Mouse (Mus musculus) heart, postnatal 4 days (tissue): ENCODE results near the gene Flot1. TPM values are rescaled to one million over a fixed set of nuclear protein-coding genes. Genes with fewer than 3 reads are reported as not detected.
"Not testable (repeated sequence)": the region's sequence is repeated elsewhere in the genome, so short reads cannot be mapped to it uniquely, and the experiment has no call there.

Experiments
- DNase-seq: peaks from one replicate; pipeline ENCODE4 v3.0.0; 2021
- total RNA-seq, 2 experiments: library from RNA; stranded (reverse); gene quantifications; 2 replicates each; pipeline ENCODE4 v1.2.3; 2021

The Flot1 gene
- total RNA-seq, 2 experiments from 2014 or later, result 97.8 to 105 TPM

DNA sequence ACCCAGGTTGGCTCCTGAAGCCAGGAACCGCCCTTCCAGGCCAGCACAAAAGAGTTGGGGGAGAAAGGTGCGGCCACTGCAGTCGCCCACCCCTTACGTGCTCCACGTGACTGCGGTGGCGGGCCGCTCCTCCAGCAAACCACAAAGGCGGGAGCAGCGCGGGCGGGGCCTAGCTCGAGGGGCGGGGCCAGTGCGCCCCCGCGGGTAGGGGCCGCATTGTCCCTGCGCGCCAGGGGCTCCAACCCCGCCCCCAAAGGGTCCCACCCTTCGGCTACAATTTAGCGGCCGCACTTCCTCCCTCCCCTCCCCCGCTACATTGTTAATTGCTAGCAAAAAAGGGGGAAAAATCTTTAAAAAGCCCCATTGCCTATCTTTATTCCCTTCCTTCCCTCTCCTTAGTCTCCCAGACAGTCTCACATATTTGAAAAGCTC lies 14.0 kb downstream of the Flot1 start:
- peak; percentile 95 for DNase-seq

DNA sequence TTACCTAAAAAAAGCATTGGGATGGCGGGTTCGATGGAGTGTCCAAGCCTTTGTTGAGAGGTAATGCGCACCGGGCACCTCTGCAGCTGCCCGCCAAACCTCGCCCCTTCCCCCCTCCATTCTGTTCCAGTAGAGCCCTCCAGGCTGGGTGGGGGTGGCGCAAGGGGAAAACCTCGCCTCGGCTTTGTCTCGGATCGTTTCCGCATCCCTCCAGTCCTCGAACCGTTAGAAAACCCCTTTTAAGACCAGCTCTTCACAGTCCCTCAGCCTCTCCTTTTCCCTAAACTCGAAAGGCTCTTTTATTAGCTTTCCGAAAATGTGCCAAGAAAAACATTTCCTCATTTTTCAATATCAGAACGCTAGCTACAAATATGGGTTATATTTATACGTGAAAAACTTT lies 14.5 kb downstream of the Flot1 start:
- DNase-seq, result peak; percentile 73

DNA sequence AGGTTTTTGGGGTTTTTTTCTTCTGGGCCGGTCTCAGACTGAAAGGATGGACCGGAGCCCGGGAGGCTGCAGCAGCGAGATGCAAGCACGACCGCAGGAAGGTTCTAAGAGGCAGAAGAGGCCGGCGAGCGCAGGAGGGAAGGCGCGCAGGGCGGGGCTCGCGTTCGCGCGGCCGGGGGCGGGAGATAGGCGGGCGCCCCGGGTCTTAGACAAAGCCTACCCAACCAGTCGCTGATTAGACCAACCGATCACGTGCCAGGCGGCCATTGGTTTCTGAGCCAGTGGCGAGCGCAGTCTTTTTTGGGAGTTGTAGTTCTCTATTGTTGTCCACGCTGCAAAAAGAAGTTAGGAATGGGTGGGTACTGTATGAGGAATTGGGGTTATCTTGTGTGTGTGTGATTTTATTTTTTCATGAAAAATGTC lies 15.1 kb downstream of the Flot1 start, which contains the start of gene Tubb5:
Gene Tubb5, minus strand, starts transcription at position 185 of the 423 bp plus-strand sequence.
- DNase-seq, result peak; percentile 97

DNA sequence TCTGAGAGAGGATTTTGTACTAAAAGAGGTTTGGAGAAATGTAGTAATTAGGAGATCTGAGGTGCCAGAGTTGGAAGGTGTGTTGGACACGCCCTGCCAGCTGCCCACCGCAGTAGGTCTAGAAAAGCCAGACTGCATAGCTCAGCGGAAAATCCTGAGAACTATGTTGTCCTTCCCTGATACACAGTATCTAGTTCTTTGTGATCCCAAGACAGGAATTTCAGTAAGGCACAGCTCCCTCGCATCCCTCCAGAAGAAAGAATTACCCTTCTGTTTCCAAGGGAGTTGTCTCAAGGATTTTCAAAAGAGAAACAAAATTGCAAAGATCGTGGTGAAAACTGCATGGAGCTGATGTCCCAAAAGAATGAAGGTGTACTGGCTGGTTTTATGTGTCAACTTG lies 15.5 kb downstream of the Flot1 start:
- no peak for DNase-seq

DNA sequence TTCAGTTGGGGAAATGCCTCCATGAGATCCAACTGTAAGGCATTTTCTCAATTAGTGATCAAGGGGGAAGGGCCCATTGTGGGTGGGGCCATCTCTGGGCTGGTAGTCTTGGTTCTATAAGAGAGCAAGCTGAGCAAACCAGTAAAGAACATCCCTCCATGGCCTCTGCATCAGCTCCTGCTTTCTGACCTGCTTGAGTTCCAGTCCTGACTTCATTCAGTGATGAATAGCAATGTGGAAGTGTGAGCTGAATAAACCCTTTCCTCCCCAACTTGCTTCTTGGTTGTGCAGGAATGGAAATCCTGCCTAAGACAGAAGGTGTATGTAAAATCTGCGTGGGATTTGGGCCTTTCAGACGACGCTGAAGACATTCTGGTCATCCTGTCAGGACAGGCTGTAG lies 16.0 kb downstream of the Flot1 start:
- not testable (repeated sequence) for DNase-seq

DNA sequence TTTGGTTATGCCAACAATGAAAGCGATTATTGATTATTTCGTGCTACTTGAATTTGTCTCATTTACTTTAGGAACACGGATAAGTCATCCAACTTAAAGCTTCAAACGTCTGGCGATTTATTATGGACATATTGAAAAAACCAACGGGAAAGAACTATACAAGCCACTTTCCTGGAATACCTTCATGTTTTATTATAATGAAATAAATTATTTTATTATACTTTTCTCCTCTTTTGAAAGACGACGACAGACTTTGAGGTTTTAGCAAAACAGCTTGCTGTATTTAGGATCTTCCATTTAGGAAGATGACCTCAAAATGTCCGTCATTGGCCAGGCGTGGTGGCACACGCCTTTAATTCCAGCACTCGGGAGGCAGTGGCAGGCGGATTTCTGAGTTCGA lies 17.5 kb downstream of the Flot1 start:
- no peak for DNase-seq

DNA sequence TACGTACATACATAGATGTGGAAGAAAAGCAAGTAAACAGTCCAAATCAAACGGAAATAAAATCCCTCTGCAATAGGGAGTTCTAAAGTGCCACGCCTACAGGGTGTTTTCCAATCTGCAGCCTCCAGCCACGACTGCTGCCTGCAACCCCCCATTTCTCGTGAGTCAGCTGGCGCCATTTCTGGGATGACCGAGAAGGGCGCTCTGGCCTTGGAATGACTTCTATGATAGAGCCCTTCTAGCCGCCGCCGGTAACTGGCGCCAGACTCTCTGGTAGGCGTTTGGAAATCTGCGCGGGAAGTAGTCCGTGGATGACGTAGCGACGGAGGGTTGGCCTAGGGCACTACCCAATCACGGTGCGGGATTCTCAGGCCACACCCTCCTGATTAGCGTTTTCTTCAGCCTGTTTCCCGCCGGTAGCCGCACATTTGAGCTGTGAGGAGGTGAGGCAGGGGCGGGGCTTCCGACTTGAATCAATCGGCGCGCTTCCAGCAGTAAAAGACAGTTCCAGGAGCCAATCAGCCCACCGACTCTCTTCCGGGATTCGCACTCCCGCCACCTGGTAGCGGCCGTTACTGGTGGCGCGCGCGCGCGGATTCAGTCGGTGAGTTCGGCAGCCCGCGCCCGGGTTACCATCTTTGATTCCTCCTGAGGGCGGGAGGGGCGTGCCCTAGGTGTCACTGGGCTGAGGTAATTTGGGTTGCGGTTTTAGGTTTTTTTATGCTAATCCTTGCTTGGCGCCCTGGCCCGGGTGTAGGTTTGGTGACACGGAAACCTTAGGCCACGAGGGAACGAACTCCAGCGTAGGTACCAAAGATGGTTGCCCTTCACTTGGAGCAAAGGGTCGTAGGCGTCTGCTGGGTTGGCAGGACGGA lies 18.3 kb downstream of the Flot1 start, which contains the start of gene Mdc1:
Gene Mdc1, plus strand, starts transcription at position 440 of the 875 bp plus-strand sequence.
- DNase-seq, result peak; percentile 99

DNA sequence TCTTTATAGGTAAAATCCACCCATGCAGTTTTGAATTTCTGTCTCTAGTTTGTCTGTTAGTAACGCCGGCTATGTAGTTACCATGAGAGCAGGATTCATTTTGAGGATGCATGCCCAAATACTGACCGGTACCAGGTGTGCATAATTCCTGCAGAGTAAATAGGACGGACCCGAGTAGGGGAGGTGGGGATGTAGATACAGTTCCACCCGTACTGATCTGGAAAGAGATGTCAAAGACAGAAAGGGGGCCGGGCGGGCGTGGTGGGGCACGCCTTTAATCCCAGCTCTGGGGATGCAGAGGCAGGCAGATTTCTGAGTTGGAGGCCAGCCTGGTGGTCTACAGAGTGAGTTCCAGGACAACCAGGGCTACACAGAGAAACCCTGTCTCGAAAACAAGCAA lies 19.0 kb downstream of the Flot1 start:
- no peak for DNase-seq

DNA sequence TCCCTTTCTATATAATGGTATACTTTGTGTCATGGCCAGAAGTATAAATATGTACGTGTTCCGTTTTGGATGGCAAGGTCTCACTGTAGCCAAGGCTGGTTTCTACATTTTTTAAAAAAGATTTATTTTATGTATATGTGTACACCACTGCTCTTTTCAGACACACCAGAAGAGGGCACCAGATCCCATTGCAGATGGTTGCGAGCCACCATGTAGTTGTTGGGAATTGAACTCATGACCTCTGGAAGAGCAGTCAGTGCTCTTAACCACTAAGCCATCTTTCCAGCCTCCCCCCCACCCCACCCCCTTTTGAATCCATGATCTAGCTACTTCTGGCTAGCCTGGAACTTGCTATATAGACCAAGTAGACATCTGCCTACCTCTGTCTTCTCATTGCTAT lies 20.5 kb downstream of the Flot1 start:
- DNase-seq, result no peak

DNA sequence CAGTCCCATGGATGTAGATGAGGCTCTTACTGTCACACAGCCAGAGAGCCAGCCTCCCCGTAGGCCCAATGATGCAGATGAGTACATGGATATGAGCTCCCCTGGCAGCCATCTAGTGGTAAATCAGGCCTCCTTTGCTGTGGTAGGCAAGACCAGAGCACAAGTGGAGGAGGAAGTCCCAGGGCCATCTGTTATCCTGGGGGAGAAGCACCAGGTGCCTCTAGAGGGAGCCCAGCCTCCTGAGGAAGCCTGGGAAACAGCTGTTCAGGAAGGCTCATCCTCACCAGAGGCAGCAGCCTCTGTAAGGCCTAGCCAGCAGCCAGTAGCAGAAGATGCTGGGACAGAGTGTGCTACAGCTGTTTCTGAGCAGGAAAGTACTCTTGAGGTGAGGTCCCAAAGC lies 25.1 kb downstream of the Flot1 start:
- peak; percentile 28 for DNase-seq

DNA sequence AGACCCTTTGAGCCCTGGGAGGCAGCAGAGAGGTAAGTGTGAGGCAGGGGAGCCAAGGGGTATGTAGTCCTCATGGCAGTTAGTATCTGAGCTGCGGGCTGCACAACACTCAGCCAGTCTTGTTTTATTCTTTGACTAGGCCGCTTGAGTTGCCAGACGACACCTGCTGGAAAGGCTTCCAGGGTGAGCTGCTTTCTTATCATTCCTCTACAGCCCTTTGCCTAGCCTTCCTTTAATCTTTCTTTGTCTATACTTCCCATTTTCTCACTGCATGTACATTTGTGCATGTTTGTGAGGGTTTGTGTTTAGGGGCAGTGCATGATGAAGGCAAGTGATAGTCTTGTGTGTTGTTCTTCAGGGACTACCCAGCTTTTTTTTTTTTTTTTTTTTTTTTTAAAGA lies 27.9 kb downstream of the Flot1 start:
- no peak for DNase-seq

DNA sequence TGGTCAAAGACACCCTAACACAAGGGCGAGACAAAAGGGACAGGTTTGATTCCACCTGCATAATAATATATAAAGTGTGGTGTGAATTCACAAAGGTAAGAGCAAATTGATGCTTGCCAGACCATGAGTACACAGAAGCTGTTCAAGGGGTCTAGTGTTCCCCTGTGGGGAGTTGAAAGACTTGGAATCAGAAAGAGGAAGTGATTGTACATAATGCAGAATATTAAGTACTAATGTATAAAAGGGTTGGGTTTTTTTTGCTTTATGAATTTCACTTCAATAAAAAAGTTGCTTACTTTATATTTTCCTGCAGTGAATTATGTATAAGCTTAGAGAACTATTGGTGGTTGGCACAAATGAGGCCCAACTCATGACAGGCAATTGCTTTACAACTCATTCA lies 36.3 kb downstream of the Flot1 start:
- DNase-seq, result no peak

DNA sequence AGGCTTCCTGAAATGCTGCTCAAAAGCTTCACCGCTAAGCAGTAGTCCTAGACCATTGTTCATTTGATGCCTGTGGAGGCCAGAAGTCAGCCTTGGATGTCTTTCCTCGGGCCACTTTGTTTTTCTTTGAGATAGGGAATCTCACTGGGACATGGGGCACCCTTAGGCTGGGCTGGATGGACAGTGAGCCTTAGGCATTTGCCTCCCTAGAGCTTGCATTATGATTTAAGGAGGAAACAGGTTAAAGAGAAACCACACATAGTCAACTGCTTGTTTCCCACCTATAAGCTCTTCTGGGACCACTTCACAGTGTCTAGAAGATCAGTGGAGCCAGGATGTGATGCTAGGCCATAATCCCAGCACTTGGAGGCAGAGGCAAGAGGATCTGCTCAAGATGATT lies 36.8 kb downstream of the Flot1 start:
- no peak for DNase-seq

DNA sequence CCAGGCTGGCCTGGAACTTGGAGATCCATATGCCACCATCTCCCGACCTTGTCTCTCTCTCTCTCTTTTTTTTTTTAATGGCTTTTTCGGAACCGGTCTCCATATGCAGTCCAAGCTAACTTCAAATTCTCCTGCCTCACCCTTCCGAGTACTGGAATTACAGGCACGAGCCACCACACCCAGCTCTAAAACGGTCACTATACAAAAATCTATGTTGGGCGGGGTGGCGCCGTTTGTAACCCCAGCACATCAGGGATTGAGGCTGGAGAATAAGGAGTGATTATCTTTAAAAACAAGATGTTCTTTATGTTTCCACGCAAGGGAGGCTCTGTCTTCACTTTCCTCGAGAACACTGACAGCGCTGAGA lies 37.8 kb downstream of the Flot1 start:
- DNase-seq, result no peak

DNA sequence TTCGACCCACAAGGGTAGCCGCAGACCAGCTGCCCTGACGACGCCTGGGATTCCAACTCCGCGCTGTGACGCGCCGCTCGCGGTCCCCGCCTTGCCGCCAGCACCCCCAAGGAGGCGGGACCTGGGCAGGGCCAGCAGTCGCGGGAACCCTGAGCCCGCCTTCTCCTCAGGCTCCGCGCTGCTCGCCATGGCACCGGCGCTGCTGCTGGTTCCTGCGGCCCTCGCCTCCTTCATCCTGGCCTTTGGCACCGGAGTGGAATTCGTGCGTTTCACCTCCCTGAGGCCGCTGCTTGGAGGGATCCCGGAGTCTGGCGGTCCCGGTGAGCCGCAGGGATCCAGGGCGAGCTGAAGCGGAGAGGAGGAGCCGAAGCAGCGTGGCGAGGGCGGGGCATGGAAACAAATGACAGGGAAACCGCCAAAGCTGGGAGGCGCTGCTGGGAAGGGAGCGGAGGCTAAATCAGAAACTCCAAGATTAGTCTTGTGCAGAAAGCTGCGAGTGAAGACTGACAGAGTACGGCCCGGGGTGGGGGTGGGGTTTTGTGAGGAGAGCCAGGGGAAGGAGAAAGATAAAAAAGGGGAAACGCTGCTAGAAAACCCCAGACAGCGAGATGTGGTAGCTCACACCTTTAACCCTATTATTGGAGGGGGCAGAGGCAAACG lies 38.3 kb downstream of the Flot1 start, which contains the start of gene Nrm:
Gene Nrm, plus strand, starts transcription at position 121 of the 660 bp plus-strand sequence.
- peak; percentile 92 for DNase-seq

DNA sequence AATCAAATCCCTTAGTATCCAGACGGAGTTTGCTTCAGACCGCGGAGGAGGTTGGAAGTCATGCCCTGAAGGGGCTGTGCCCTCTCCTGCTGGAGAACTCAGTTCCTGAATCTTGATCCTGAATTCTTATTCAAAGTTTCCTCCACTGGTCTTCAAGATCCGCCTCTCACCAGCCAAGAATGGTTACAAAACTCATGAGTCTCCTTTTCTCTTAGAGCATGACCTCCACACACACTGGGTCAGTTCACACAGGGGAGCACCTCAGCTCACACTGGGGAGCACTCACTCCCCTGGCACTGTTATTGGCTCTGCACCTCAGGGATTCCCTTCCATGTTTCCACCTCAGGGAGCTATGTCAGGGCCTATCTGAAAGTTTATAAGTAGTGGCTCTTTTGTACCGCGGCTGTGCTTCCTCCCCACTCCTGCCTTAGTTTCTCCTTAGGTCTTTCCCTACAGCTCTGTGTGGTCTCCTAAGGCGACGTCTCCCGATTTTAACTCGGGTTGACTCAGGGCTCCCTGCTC lies 41.9 kb downstream of the Flot1 start:
- DNase-seq, result no peak

DNA sequence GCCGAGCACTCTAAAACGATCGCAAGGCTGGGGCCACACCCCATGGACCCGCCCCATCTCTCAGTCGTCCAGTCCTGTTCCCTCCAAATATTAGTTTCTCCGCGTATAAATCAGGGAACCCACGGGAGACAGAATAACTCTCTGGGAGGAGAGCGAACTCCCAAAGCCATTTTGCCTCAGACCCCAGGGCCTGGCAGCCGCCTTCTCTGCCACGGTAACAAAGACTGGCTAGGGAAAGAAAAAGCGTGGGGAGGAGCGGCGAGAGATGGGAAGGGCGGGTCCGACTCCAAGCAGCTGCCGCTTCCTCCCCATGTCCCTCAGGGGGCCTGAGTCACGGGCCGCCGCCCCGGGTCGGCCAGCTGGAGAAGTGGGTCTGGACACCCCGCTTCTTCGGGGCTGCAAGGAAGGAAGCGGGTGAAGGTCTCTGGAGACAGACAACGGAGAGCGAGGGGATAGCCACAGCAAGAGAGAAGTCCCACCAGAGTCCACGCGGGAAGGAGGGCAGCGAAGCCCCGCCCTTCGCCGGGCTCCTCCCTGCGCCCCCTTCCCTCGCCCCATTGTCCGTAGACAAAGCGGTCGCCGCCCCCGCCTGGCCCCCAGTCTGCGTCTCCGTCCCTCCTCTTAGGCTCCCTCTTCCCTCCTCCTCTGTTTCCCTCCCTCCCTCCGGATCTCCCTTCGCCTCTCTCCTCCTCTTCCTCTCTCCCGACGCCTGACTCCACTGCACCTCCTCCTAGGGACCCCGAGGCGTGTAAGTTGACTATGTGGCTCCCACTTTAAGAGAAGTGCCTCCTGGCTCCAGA lies 42.7 kb downstream of the Flot1 start, which contains the start of gene Ppp1r18:
Gene Ppp1r18, plus strand, starts transcription at position 113 of the 800 bp plus-strand sequence.
- DNase-seq, result peak; percentile 88

DNA sequence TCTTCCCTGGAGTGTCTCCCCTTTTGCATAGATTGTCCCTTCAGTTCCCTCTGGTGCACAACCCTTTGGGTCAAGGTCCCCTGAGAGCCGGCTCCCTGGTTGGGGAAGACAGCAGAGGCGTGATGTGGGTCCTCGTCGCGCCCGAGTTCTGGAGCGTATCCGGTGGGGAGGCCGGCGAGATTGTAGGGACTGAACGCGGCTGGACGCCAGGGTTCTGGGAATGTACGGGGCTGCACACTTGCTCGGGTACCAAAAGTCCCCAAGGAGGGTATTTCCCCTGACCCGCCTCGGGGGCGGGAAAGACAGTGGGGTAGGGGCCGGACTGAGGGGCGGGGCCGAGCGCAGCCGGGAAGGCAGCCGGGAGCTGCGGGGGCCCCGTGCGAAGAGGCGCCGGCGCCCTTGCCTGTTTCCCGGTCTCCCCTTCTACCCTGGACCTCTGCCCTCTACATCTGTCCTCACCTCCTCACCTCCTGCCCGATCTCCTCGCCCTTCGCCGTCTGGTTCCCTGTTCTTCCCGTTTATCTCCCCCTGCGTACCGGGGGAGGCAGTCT lies 43.3 kb downstream of the Flot1 start:
- DNase-seq, result peak; percentile 82

DNA sequence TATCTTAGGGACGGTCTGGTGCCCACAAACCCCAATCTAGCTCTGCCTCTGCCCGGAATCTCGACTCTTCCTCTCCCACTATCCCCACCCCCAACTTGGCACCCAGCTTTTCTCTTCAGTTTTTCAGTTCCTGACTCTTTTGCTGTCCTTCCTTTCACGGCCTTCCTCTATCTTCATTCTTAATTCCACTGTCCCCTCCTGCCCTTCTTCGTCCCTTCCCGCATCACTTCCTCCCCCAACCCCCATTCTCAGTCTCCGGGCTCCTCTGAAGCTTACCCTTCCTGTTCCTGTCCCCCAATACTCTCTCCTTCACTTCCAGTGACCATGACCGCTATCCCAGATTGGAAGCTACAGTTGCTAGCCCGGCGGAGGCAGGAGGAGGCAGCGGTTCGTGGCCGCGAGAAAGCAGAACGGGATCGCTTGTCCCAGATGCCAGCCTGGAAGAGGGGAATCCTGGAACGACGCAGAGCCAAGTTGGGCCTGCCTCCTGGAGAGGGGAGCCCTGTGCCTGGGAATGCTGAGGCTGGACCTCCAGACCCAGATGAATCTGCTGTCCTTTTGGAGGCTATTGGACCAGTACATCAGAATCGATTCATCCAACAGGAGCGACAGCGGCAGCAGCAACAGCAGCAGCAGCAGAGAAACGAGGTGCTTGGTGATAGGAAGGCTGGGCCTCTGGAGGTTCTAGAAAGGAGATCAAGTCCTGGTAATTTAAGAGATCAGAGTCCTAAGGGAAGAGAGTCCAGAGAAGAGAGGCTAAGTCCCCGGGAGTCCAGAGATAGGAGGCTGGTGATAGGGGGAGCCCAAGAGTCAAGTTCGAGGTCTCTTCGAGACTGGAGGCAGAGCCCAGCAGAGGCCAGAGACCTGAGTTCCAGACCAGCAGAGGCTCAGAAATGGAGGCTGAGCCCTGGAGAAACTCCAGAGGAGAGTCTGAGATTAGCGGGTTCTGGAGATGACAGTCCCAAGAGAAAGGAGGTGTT lies 44.2 kb downstream of the Flot1 start:
- DNase-seq, result peak; percentile 54

DNA sequence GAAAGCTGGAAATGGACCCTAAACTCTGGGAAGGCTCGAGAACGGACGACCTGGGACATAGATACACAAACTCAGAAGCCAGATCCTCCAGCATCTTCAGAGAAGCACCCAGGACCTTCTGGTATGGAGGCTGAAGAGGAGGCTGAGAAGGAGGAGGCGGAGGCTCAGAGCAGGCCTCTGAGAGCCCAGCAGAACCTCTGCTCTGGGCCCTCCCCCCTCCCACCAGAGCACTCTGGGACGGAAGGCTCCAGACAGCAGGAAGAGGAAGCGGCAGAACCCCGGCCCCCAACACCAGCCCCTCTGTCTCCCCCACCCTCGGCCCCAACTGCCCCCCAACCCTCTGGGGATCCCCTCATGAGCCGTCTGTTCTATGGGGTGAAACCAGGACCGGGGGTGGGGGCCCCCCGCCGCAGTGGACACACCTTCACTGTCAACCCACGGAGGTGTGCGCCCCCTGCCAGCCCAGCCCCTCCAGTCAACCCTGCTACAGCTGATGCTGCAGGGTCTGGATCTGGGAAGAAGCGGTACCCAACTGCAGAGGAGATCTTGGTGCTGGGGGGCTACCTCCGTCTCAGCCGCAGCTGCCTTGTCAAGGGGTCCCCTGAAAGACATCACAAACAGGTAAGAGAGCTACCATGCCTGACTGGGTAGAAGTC lies 45.3 kb downstream of the Flot1 start:
- peak; percentile 48 for DNase-seq
